Mouse (Mus musculus) megakaryocyte, embryonic 14.5 days (primary cell): ENCODE measurements around the gene Tnfsfm13.

Experiments used
- FLI1 ChIP-seq: IDR thresholded peaks from 2 replicates; pipeline ENCODE4 v1.6.1; 2012; ENCODE audit warnings: low read length, inconsistent platforms, mixed read lengths
- GATA1 ChIP-seq: IDR thresholded peaks from 3 replicates; pipeline ENCODE4 v1.6.1; 2012; ENCODE audit warnings: mixed read lengths, low read length, inconsistent platforms, borderline replicate concordance

GRCm38 (mm10) chr11:69656617-69657461 is 39.1 kb downstream of the Tnfsfm13 start:
- no peak for TF ChIP-seq GATA1
- TF ChIP-seq FLI1: no peak
